10 mouse cellular contexts compared by ENCODE assay signal in the genomic region with DNA sequence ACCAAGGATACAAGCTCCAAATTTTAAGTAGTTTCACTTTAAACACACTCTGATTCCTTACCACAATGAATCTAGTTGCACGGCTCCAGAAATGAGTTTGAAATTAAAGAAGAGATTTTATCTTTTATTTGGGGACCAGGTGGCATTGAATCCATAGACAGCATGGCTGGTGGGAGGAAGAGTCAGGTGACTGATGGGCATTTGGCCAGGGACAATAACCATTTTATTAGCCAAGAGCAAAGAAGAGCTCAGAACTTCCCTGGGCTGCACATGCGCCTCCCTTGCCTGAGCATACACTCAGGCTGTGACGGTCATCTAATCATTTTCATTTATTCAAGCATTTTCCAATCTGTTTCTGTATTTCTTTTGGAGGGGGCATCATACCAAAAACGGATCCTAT.
"Had no signal": no experiment of that assay in that cellular context is flagged by ENCODE, and none has a peak within 500 bp of the region (broad histone marks: within the 10 kb centered on the region; RNA-seq: fewer than 3 reads in every experiment).

No protein-coding gene starts in this region.

- DNase-seq: kidney, adult 2 months; liver; lung, adult 18-20 months; lung, postnatal 14 days; lung, postnatal 4 days; midbrain, embryonic 14.5 days; thymus, adult 2 months; thymus, postnatal 14 days; thymus, postnatal 4 days had no signal

- ATAC-seq: liver, embryonic 12.5 days had no signal
